Mouse (Mus musculus) stomach, embryonic 16.5 days (tissue): ENCODE results near the gene Hnf1a. TPM values are rescaled to one million over a fixed set of nuclear protein-coding genes. Genes with fewer than 3 reads are reported as not detected.
"Not testable (repeated sequence)": the region's sequence is repeated elsewhere in the genome, so short reads cannot be mapped to it uniquely, and the experiment has no call there.

ENCODE experiments used
- ATAC-seq: fragments of 200-750 bp; cut with Nextera tagmentation; 2 replicates; pipeline ENCODE4 v1.8.0; 2017; ENCODE audit warnings: moderate number of reproducible peaks, moderate TSS enrichment; ENCODE audit not compliant: insufficient read depth, low FRiP score
- H3K27ac ChIP-seq: fragments of 300-500 bp; sonication (generic); 2 replicates; pipeline ENCODE4 v1.5.1; 2014; ENCODE audit warnings: low read length
- H3K27me3 ChIP-seq: fragments of 300-500 bp; sonication (generic); 2 replicates; pipeline ENCODE4 v1.6.1; 2014; ENCODE audit warnings: low read length, control low read depth, mixed read lengths; ENCODE audit not compliant: control insufficient read depth, insufficient read depth
- H3K36me3 ChIP-seq: fragments of 300-500 bp; sonication (generic); 2 replicates; pipeline ENCODE4 v1.6.1; 2014; ENCODE audit warnings: low read length; ENCODE audit not compliant: control insufficient read depth, insufficient read depth
- H3K4me1 ChIP-seq: fragments of 300-500 bp; sonication (generic); 2 replicates; pipeline ENCODE4 v1.6.1; 2014; ENCODE audit warnings: low read length, control low read depth, mixed read lengths; ENCODE audit not compliant: control insufficient read depth, insufficient read depth
- H3K4me2 ChIP-seq: fragments of 300-500 bp; sonication (generic); 2 replicates; pipeline ENCODE4 v1.6.1; 2014; ENCODE audit warnings: low read depth, low read length, mixed read lengths
- H3K4me3 ChIP-seq: fragments of 300-500 bp; sonication (generic); replicated peaks from 2 replicates; pipeline ENCODE4 v1.5.1; 2014; ENCODE audit warnings: mild to moderate bottlenecking, low read length
- H3K9ac ChIP-seq: fragments of 300-500 bp; sonication (generic); 2 replicates; pipeline ENCODE4 v1.6.1; 2014; ENCODE audit warnings: low read length
- H3K9me3 ChIP-seq: fragments of 300-500 bp; sonication (generic); replicated peaks from 2 replicates; pipeline ENCODE4 v1.6.1; 2016; ENCODE audit warnings: low read length, control low read depth; ENCODE audit not compliant: control insufficient read depth
- WGBS: fragments of 180-500 bp; shearing (Covaris S2); extraction: QIAGEN DNeasy Blood & Tissue Kit; methylation state at CpG from one replicate; pipeline ENCODE4 v1.1.7; 2014; 5-methylcytosine and 5-hydroxymethylcytosine counted together
- polyA plus RNA-seq: library from polyadenylated mRNA; unstranded; fragments of >200 nt; fragmentation: Nextera tagmentation; extraction: Ambion mirVana; gene quantifications from 2 replicates; pipeline ENCODE4 v1.2.1, GENCODE M21; 2015

Hnf1a gene
- polyA plus RNA-seq, 1 experiment from 2014 or later: 9.8 TPM

DNA sequence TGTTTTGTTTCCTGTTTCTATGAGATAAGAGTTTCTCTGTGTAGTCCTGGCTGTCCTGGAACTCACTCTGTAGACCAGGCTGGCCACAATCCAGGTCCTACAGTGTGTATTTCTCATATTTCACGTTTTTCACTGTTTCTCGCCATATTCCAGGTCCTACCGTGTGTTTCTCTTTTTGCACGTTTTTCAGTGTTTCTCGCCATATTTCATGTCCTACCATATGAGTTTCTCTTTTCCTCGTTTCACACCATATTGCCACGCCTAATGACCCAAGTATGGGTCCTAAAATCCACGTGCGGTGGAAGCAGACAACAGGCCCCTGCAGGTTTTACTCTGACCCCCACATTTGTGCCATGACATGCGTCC is 48.5 kb downstream of the Hnf1a start:
- H3K9ac ChIP-seq: no peak overlapping the region
- H3K27ac ChIP-seq: peak overlapping the region; percentile 8; the same call in 1 of the 2 replicates
- 59% methylated on average over 10 of the region's 10 CpGs for WGBS
- no peaks in the 10 kb centered on the region for H3K9me3 ChIP-seq
- no peaks in the 10 kb centered on the region for H3K27me3 ChIP-seq
- peak; percentile 59; the same call in 1 of the 2 replicates for ATAC-seq
- H3K4me2 ChIP-seq: no peak overlapping the region
- no peaks in the 10 kb centered on the region for H3K36me3 ChIP-seq
- 0 out of 2 replicates have a peak, but pooled peaks cover 4% of the 10 kb centered on the region for H3K4me1 ChIP-seq
- H3K4me3 ChIP-seq: no peak overlapping the region

DNA sequence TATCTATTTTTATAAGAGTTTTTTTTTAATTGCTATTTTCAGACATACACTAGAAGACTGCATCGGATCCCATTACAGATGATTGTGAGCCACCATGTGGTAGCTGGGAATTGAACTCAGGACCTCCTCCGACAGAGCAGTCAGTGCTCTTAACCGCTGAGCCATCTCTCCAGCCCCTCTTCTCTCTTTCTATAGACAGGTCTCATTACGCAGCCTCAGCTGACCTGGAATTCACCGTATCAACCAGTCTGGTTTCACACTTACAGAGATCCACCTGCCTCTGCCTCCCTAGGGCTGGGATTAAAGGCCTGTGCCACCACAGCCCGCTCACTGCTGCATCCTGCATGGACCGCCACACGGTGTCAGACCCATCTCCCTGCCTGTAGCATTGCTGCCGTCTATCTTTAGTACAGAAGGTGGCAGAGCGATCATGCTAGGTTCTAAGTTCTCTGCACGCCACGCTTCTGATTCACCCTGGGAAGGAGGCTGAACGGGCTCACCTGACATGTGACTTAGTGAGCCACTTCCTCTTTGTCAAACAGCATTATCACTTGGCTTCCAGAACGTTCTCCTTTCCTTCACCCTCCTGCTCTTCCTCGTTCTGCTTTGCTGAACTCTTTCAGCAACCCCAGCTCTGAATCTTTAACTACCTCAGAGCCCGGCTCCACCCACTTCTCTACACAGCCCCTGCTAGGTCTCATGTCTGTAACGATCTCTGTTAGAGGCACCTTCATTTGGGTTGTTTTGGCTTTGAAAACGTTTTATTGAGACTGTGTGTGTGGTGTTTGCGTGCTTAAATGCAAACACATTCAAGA is 49.1 kb downstream of the Hnf1a start:
- H3K9ac ChIP-seq: no peak overlapping the region
- ATAC-seq: peak; percentile 23; the same call in 1 of the 2 replicates
- peak overlapping the region; percentile 8; the same call in 1 of the 2 replicates for H3K27ac ChIP-seq

DNA sequence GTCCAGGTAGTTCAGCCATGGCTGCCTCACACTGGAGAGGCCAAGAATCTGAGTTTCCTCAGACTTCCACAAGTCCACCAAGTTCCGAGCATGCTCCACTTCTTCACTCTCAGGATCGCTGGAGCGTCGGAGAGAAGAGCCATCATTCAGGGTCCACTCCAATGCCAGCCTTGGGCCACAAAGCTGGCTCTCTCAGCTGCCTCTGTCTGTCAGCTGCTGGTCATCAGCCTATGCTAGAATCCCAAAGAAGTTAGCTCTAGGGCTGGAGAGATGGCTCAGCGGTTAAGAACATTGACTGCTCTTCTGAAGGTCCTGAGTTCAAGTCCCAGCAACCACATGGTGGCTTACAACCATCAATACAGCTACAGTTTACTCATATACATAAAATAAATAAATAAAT is 53.5 kb downstream of the Hnf1a start:
- H3K36me3 ChIP-seq, H3K4me1 ChIP-seq, ATAC-seq, H3K4me2 ChIP-seq, H3K4me3 ChIP-seq, H3K27ac ChIP-seq, H3K9ac ChIP-seq, H3K9me3 ChIP-seq, H3K27me3 ChIP-seq: not testable (repeated sequence)
- WGBS: 92% methylated on average over 5 of the region's 5 CpGs

More for the DNA sequence above, 49.1 kb downstream of the Hnf1a start:
- Histone ChIP-seq H3K36me3 (no peaks in the 10 kb centered on the region), H3K4me2 (no peak overlapping the region), H3K4me1 (0 out of 2 replicates have a peak, but pooled peaks cover 4% of the 10 kb centered on the region), H3K27me3 (no peaks in the 10 kb centered on the region), H3K9me3 (no peaks in the 10 kb centered on the region), H3K4me3 (no peak overlapping the region)
- WGBS: 68% methylated on average over 19 of the region's 19 CpGs

DNA sequence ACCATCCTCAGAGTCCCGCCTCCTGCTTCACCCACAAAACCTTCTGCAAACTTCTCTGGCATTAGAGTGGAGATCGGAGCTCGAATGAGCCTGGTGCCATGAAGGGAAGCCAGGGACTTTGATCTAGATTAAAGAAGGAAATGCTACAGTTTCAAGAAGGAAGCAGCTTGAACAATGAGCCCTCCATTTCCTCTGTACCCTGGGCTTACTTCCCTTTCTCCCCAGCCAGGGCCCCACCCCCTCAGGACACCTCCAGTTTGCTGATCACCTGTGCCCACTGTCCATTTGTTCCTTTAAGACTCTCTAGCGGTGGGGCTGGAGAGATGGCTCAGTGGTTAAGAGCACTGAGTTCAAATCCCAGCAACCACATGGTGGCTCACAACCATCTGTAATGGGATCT is 54.1 kb downstream of the Hnf1a start:
- no peak for ATAC-seq
- H3K9me3 ChIP-seq: no peaks in the 10 kb centered on the region
- H3K4me2 ChIP-seq: no peak overlapping the region
- H3K9ac ChIP-seq: no peak overlapping the region
- no peak overlapping the region for H3K4me3 ChIP-seq
- H3K27ac ChIP-seq: no peak overlapping the region
- H3K27me3 ChIP-seq: no peaks in the 10 kb centered on the region
- H3K36me3 ChIP-seq: no peaks in the 10 kb centered on the region
- 84% methylated on average over 4 of the region's 4 CpGs for WGBS
- no peaks in the 10 kb centered on the region for H3K4me1 ChIP-seq

DNA sequence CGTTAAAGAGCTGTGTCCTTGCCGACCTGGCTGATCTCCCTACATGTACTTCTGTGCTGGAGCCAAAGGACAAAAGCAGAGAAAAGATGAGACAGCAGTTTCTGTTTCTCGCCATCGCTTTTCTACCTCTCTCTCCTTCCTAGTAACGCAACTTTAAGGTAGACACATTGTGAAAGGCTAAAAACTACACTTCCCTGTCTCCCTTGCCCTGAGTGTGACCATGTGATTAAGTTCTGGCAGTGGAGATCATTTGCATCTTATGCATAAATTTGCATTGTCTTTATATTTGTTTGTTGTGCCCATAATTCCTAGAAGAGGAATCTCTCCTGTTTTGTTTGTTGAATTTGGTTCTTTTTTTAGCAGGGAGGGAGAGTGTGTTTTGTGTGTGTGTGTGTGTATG is 55.0 kb downstream of the Hnf1a start:
- 75% methylated on average over 5 of the region's 5 CpGs for WGBS
- Histone ChIP-seq H3K27me3 (no peaks in the 10 kb centered on the region), H3K9ac (no peak overlapping the region), H3K9me3 (no peaks in the 10 kb centered on the region), H3K4me3 (no peak overlapping the region), H3K36me3 (no peaks in the 10 kb centered on the region), H3K4me1 (no peaks in the 10 kb centered on the region), H3K27ac (no peak overlapping the region), H3K4me2 (no peak overlapping the region)
- ATAC-seq: no peak

DNA sequence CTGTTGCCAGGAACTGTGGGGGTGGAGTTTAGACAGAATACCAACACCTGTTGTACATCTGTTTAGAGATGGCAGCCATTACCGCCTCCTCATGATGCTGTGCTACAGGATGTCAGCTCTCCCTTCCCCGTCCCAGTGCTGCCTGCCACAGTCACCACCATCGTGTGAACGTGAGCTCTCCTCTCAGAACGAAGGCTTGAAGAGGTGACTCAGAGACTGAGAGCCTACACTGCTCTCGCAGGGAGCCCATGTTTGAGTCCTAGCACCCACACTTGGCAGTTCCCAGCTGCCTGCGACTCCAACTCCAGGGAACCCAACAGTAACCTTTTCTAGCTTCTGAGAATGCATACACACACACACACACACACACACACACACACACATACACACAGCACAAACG is 56.0 kb downstream of the Hnf1a start:
- no peaks in the 10 kb centered on the region for H3K4me1 ChIP-seq
- H3K27ac ChIP-seq: no peak overlapping the region
- no peaks in the 10 kb centered on the region for H3K9me3 ChIP-seq
- no peaks in the 10 kb centered on the region for H3K36me3 ChIP-seq
- 63% methylated on average over 8 of the region's 8 CpGs for WGBS
- no peak for ATAC-seq
- H3K27me3 ChIP-seq: no peaks in the 10 kb centered on the region
- H3K9ac ChIP-seq: no peak overlapping the region
- no peak overlapping the region for H3K4me3 ChIP-seq
- H3K4me2 ChIP-seq: no peak overlapping the region

DNA sequence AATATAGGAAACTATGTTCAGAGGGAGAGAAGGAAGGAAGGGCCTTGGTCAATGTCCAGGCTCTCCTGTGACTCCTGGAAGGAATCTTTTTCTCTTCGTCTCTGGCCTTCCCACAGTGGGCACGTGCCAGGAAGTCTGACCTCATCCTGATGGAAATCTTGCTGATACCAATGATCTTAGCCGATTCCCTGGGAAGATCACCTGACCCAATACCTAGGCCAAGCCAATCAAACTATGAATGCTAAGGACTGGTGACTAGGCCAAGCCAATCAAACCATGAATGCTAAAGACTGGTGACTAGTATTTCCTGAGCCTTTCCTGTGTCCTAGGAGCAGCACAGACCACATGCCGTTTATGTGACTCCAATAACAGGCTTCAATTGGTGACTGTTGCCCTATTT is 57.2 kb downstream of the Hnf1a start:
- H3K27me3 ChIP-seq: no peaks in the 10 kb centered on the region
- no peaks in the 10 kb centered on the region for H3K9me3 ChIP-seq
- no peaks in the 10 kb centered on the region for H3K4me1 ChIP-seq
- no peak overlapping the region for H3K4me3 ChIP-seq
- H3K27ac ChIP-seq: no peak overlapping the region
- WGBS: 59% methylated on average over 4 of the region's 4 CpGs
- H3K9ac ChIP-seq: no peak overlapping the region
- no peaks in the 10 kb centered on the region for H3K36me3 ChIP-seq
- no peak for ATAC-seq
- H3K4me2 ChIP-seq: no peak overlapping the region

DNA sequence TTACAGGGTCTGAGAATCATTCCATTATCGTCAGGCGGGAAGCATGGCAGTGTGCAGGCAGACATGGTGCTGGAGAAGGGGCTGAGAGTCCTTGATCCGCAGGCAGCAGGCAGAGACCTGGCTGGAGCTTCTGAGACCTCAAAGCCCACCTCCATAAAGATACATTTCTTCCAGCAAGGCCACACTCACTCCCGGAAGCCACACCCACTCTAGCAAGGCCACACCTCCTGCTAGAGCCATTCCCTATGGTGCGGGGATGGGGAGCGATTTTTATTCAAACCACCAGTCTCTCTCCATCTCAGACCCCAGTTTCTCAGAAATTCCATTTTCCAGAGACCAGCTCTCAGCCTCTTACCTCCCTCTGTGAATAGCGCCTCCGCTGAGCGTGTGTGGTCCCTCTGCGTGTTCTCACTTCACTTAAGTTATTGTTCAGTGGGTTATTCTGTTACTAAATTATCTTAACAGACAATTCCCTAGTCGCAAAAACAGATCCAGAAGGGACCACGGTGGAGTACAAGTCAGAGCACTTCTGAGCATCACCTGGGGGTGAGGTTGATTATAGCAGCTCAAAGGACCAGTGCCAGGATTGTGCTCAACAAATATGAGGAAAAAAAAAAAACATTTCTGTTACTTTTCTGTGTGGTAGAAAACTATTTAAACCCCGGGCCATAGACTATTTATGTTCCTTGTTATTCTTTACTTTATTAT is 62.1 kb downstream of the Hnf1a start:
- H3K4me3 ChIP-seq: no peak overlapping the region
- no peak overlapping the region for H3K27ac ChIP-seq
- H3K27me3 ChIP-seq: no peaks in the 10 kb centered on the region
- no peak for ATAC-seq
- no peak overlapping the region for H3K4me2 ChIP-seq
- no peak overlapping the region for H3K9ac ChIP-seq
- WGBS: 55% methylated on average over 13 of the region's 13 CpGs
- no peaks in the 10 kb centered on the region for H3K36me3 ChIP-seq
- H3K9me3 ChIP-seq: no peaks in the 10 kb centered on the region; the same call in 1 of the 2 replicates
- H3K4me1 ChIP-seq: no peaks in the 10 kb centered on the region

DNA sequence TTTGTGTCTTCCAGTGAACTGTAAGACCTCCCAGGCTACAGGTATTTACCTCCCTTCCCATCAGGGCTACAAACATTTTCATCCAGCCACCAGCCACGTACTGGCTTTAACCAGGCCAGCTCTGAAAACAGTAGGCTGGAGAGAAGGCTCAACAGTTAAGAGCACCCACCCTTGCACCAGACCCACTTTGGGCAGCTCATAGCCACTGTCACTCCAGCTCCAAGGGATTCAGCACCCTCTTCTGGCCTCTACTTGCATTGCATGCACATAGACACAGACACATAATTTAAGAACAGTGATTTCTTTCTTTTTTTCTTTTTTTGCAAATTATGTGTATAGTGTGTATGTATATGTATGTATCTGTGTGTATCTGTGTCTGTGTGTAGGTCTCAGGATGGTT is 68.5 kb downstream of the Hnf1a start:
- H3K27ac ChIP-seq: no peak overlapping the region
- H3K4me1 ChIP-seq: peaks cover 1% of the 10 kb centered on the region; the same call in 1 of the 2 replicates
- no peak for ATAC-seq
- H3K27me3 ChIP-seq: no peaks in the 10 kb centered on the region
- H3K9me3 ChIP-seq: no peaks in the 10 kb centered on the region; the same call in 1 of the 2 replicates
- no peaks in the 10 kb centered on the region for H3K36me3 ChIP-seq
- H3K4me2 ChIP-seq: no peak overlapping the region
- no peak overlapping the region for H3K4me3 ChIP-seq
- WGBS: 52% methylated on average over 1 of the region's 1 CpGs
- H3K9ac ChIP-seq: no peak overlapping the region
